Mouse (Mus musculus) frontal cortex, postnatal 10 days (tissue): ENCODE data around the gene Olfr371.

ENCODE experiments used
- DNase-seq, 2 experiments: peaks; one replicate each; pipeline ENCODE4 v3.0.0; 2022; ENCODE audit warnings: low spot score in 2 of 2, mixed read lengths in 1 of 2

Olfr371 gene

GRCm38 (mm10) chr8:85225688-85226087 is at the start of gene Olfr371:
Olfr371 (plus strand) TSS chr8:85225988.
- no peak for DNase-seq

GRCm38 (mm10) chr8:85192346-85192745 is 33.4 kb upstream of the Olfr371 start:
- no peak for DNase-seq

- no peak for DNase-seq
These were observed 5.6 kb upstream of the Olfr371 start for GRCm38 (mm10) chr8:85220220-85220619.

- no peak for DNase-seq
These were observed 4.8 kb upstream of the Olfr371 start for GRCm38 (mm10) chr8:85220992-85221391.

- no peak for DNase-seq
These were observed 1.5 kb downstream of the Olfr371 start for GRCm38 (mm10) chr8:85227297-85227696.
